ENCODE assay signal across 7 mouse cellular contexts in genomic region chr14:19987358-19987834, GRCm38 (mm10). TPM values are rescaled to one million over a fixed set of nuclear protein-coding genes. Genes with fewer than 3 reads are reported as not detected.
DNase-seq lines count a peak whose midpoint lies in the region; ATAC-seq and TF ChIP-seq lines count a peak whose summit lies in the region.

No protein-coding gene starts in this region.

- no peak for TF ChIP-seq POLR2A in embryonic fibroblast, embryonic 13.5 days (IDR thresholded peaks at IDR 0.05; ENCODE audit: low read depth, low read length)

- no peak for ATAC-seq in liver, embryonic 11.5 days (replicated peaks; ENCODE audit: low FRiP score)
- ATAC-seq in hindbrain, embryonic 16.5 days, result peak; percentile 71
- peak; percentile 67 for ATAC-seq in neural tube, embryonic 12.5 days (ENCODE audit: low FRiP score, low read depth)
- no peak for ATAC-seq in inflammation-experienced regulatory T-cells, adult 6 months

- H3K27ac ChIP-seq in liver, embryonic 11.5 days (ENCODE audit: low read depth, low read length), result peak overlapping the region; percentile 72; the same call in 1 of the 2 replicates
- peak overlapping the region; percentile 56 for H3K27ac ChIP-seq in embryonic fibroblast, embryonic 13.5 days (ENCODE audit: insufficient read depth, low read length)
- peak overlapping the region; percentile 98 for H3K27ac ChIP-seq in hindbrain, embryonic 16.5 days (ENCODE audit: low read depth, low read length)
- peak overlapping the region; percentile 90 for H3K27ac ChIP-seq in neural tube, embryonic 12.5 days

- H3K27me3 ChIP-seq in liver, embryonic 11.5 days (replicated peaks; ENCODE audit: control insufficient read depth, insufficient read depth, low read length), result 0 out of 2 replicates have a peak, but pooled peaks cover 3% of the 10 kb centered on the region
- no peaks in the 10 kb centered on the region for H3K27me3 ChIP-seq in hindbrain, embryonic 16.5 days (replicated peaks; ENCODE audit: control insufficient read depth, insufficient read depth, low read length)
- H3K27me3 ChIP-seq in neural tube, embryonic 12.5 days (replicated peaks), result no peaks in the 10 kb centered on the region

- no peak for TF ChIP-seq CTCF in embryonic fibroblast, embryonic 13.5 days (IDR thresholded peaks at IDR 0.05; ENCODE audit: borderline replicate concordance, insufficient read depth, low read length)

- H3K4me1 ChIP-seq in liver, embryonic 11.5 days (replicated peaks; ENCODE audit: control insufficient read depth, insufficient read depth, low read length), result peaks cover 18% of the 10 kb centered on the region
- peaks cover 13% of the 10 kb centered on the region for H3K4me1 ChIP-seq in embryonic fibroblast, embryonic 13.5 days (ENCODE audit: control insufficient read depth, insufficient read depth, low read length)
- H3K4me1 ChIP-seq in hindbrain, embryonic 16.5 days (ENCODE audit: control insufficient read depth, insufficient read depth, low read depth, low read length), result peaks cover 29% of the 10 kb centered on the region
- H3K4me1 ChIP-seq in neural tube, embryonic 12.5 days, result peaks cover 34% of the 10 kb centered on the region

- DNase-seq in liver, embryonic 11.5 days (ENCODE audit: low spot score), result no peak
- DNase-seq in liver, result no peak
- DNase-seq in ovary, postnatal 14 days (ENCODE audit: low spot score), result no peak

- 22% methylated on average over 8 of the region's 8 CpGs for WGBS in liver, embryonic 11.5 days
- 1% methylated on average over 8 of the region's 8 CpGs for WGBS in hindbrain, embryonic 16.5 days
- WGBS in neural tube, embryonic 12.5 days, result 6% methylated on average over 8 of the region's 8 CpGs

- peak overlapping the region; percentile 42 for H3K4me2 ChIP-seq in liver, embryonic 11.5 days
- peak overlapping the region; percentile 61 for H3K4me2 ChIP-seq in hindbrain, embryonic 16.5 days (ENCODE audit: low read length)
- peak overlapping the region; percentile 59 for H3K4me2 ChIP-seq in neural tube, embryonic 12.5 days (replicated peaks)

- no peak overlapping the region for H3K4me3 ChIP-seq in liver, embryonic 11.5 days (ENCODE audit: low read depth, low read length)
- peak overlapping the region; percentile 14; the same call in 1 of the 2 replicates for H3K4me3 ChIP-seq in embryonic fibroblast, embryonic 13.5 days (ENCODE audit: insufficient read depth, low read length)
- H3K4me3 ChIP-seq in hindbrain, embryonic 16.5 days (ENCODE audit: low read length), result peak overlapping the region; percentile 32
- H3K4me3 ChIP-seq in neural tube, embryonic 12.5 days, result peak overlapping the region; percentile 18; the same call in 1 of the 2 replicates

- H3K9me3 ChIP-seq in liver, embryonic 11.5 days (ENCODE audit: control insufficient read depth, low read length), result no peaks in the 10 kb centered on the region
- no peaks in the 10 kb centered on the region for H3K9me3 ChIP-seq in hindbrain, embryonic 16.5 days (ENCODE audit: control insufficient read depth, low read length)
- H3K9me3 ChIP-seq in neural tube, embryonic 12.5 days, result no peaks in the 10 kb centered on the region

- H3K9ac ChIP-seq in liver, embryonic 11.5 days (ENCODE audit: low read depth, low read length), result no peak overlapping the region
- peak overlapping the region; percentile 60 for H3K9ac ChIP-seq in hindbrain, embryonic 16.5 days (ENCODE audit: low read depth, low read length)
- H3K9ac ChIP-seq in neural tube, embryonic 12.5 days, result peak overlapping the region; percentile 36; the same call in 1 of the 2 replicates

- no peaks in the 10 kb centered on the region for H3K36me3 ChIP-seq in liver, embryonic 11.5 days (ENCODE audit: control insufficient read depth, insufficient read depth, low read length)
- H3K36me3 ChIP-seq in hindbrain, embryonic 16.5 days (ENCODE audit: control insufficient read depth, insufficient read depth, low read length), result no peaks in the 10 kb centered on the region
- no peaks in the 10 kb centered on the region for H3K36me3 ChIP-seq in neural tube, embryonic 12.5 days

RNA-seq across cellular contexts. Expression of gene Gng2, which starts 10.0 kb away (rescaled TPM):
- polyA plus RNA-seq in liver, embryonic 11.5 days (2014; fragmentation: Nextera tagmentation; extraction: Ambion mirVana), result 23.7 and 32.7 TPM in 2 replicates
- 37.9 and 40.1 TPM in 2 replicates for polyA plus RNA-seq in embryonic fibroblast, embryonic 13.5 days (2011; ENCODE audit: insufficient read length, low read depth, missing spikeins)
- 362 and 384 TPM in 2 replicates for polyA plus RNA-seq in hindbrain, embryonic 16.5 days (2015; fragmentation: Nextera tagmentation; extraction: Ambion mirVana)
- 233 and 249 TPM in 2 replicates for polyA plus RNA-seq in neural tube, embryonic 12.5 days (2016; fragmentation: Nextera tagmentation; extraction: Ambion mirVana)
- 100 to 1,000 TPM in 1 of 3 experiments, 10 to 100 TPM in 2; 56.4 to 107 (median 59.1) TPM for polyA plus RNA-seq in inflammation-experienced regulatory T-cells, adult 6 months (2017; shearing (Covaris generic))

Comparison
In these comparisons a context has a peak if more than half of its experiments do, and no peak if none do; other contexts are left out.
1. ATAC-seq: peak in hindbrain, embryonic 16.5 days (single experiment) and neural tube, embryonic 12.5 days (single experiment); none in liver, embryonic 11.5 days (single experiment) and inflammation-experienced regulatory T-cells, adult 6 months (single experiment).
2. Peak in every context shown above with its lines, with median percentiles within 50 percentile points of each other: H3K27ac ChIP-seq and H3K4me2 ChIP-seq.